Mouse (Mus musculus) granulocyte monocyte progenitor cell, adult 5-6 weeks (primary cell): ENCODE measurements at regions not wholly inside any gene's neighbourhood (a gene's known extent, or its start where the extent isn't known, plus 50 kb on each side); places are given as distances from the start of the nearest gene placed in this dataset.

Experiments used
- ATAC-seq: replicated peaks from 2 replicates; pipeline ENCODE4 v1.8.0; 2016; ENCODE audit warnings: mild to moderate bottlenecking, moderate TSS enrichment, inconsistent platforms; ENCODE audit not compliant: poor library complexity, severe bottlenecking

- no peak for ATAC-seq
Observed at GRCm38 (mm10) chr1:6059090-6059489, 1251.4 kb downstream of the Gm37988 start.

- no peak for ATAC-seq
Observed at GRCm38 (mm10) chr1:6076543-6076942, 1268.9 kb downstream of the Gm37988 start.

GRCm38 (mm10) chr1:6081876-6082275 is 1274.2 kb downstream of the Gm37988 start:
- no peak for ATAC-seq

- ATAC-seq: no peak
Observed at GRCm38 (mm10) chr1:6094162-6094934, 1286.7 kb downstream of the Gm37988 start.

GRCm38 (mm10) chr1:6117557-6117956 is 1309.9 kb downstream of the Gm37988 start:
- no peak for ATAC-seq

GRCm38 (mm10) chr1:6135066-6135465 is 1327.4 kb downstream of the Gm37988 start:
- ATAC-seq: no peak

GRCm38 (mm10) chr1:6140245-6140644 is 1332.6 kb downstream of the Gm37988 start:
- no peak for ATAC-seq

- ATAC-seq: no peak
Observed at GRCm38 (mm10) chr1:6142816-6143215, 1335.1 kb downstream of the Gm37988 start.

GRCm38 (mm10) chr1:6143891-6144290 is 1336.2 kb downstream of the Gm37988 start:
- peak; percentile 44; the same call in 1 of the 2 replicates for ATAC-seq

GRCm38 (mm10) chr1:6152436-6152835 is 1344.7 kb downstream of the Gm37988 start:
- no peak for ATAC-seq
